8 mouse cellular contexts compared by ENCODE assay signal in genomic region chr4:133423108-133423507, GRCm38 (mm10). TPM values are rescaled to one million over a fixed set of nuclear protein-coding genes. Genes with fewer than 3 reads are reported as not detected.
DNase-seq lines count a peak whose midpoint lies in the region; ATAC-seq and TF ChIP-seq lines count a peak whose summit lies in the region.

No protein-coding gene starts in this region.

- peak; percentile 58 for DNase-seq in cerebellum, adult 9-10 months
- peak; percentile 46 for DNase-seq in 416B (ENCODE audit: low read depth)
- DNase-seq in adrenal gland, postnatal 36 days = peak; percentile 53 to 62
- peak; percentile 62 for DNase-seq in forebrain, postnatal 0 days
- peak; percentile 53 to 57 for DNase-seq in layer of hippocampus, postnatal 14 days (ENCODE audit: low spot score in 2 of 2)
- DNase-seq in midbrain, embryonic 14.5 days = peak; percentile 62
- DNase-seq in thymus, postnatal 0 days (ENCODE audit: low spot score) = peak; percentile 37

- H3K27me3 ChIP-seq in forebrain, postnatal 0 days (ENCODE audit: insufficient read depth, low read length) = no peaks in the 10 kb centered on the region
- no peaks in the 10 kb centered on the region for H3K27me3 ChIP-seq in midbrain, embryonic 14.5 days (ENCODE audit: control insufficient read depth, insufficient read depth, low read length)

- WGBS in forebrain, postnatal 0 days = 46% methylated on average over 6 of the region's 6 CpGs
- WGBS in midbrain, embryonic 14.5 days = 49% methylated on average over 6 of the region's 6 CpGs

- H3K4me1 ChIP-seq in forebrain, postnatal 0 days (ENCODE audit: insufficient read depth) = no peaks in the 10 kb centered on the region
- no peaks in the 10 kb centered on the region for H3K4me1 ChIP-seq in midbrain, embryonic 14.5 days (ENCODE audit: control insufficient read depth, insufficient read depth, low read length)

- H3K27ac ChIP-seq in forebrain, postnatal 0 days (ENCODE audit: low read depth, low read length) = no peak overlapping the region
- no peak overlapping the region for H3K27ac ChIP-seq in midbrain, embryonic 14.5 days (replicated peaks; ENCODE audit: low read depth, low read length)

- peak; percentile 87 for TF ChIP-seq CTCF in forebrain, postnatal 0 days (IDR thresholded peaks at IDR 0.05; ENCODE audit: low read depth)

- ATAC-seq in cerebellum, adult (ENCODE audit: insufficient number of reproducible peaks, low FRiP score, low TSS enrichment) = no peak
- no peak; the same call in none of the 2 replicates for ATAC-seq in forebrain, postnatal 0 days
- ATAC-seq in midbrain, embryonic 14.5 days (ENCODE audit: low FRiP score, low TSS enrichment) = no peak; the same call in 1 of the 2 replicates

- peaks cover 21% of the 10 kb centered on the region for H3K36me3 ChIP-seq in forebrain, postnatal 0 days (ENCODE audit: insufficient read depth)
- H3K36me3 ChIP-seq in midbrain, embryonic 14.5 days (ENCODE audit: control insufficient read depth, insufficient read depth, low read length) = peaks cover 25% of the 10 kb centered on the region

- no peak overlapping the region for H3K9ac ChIP-seq in forebrain, postnatal 0 days
- no peak overlapping the region for H3K9ac ChIP-seq in midbrain, embryonic 14.5 days (replicated peaks; ENCODE audit: low read length)

- H3K9me3 ChIP-seq in forebrain, postnatal 0 days (ENCODE audit: low read length) = no peaks in the 10 kb centered on the region
- H3K9me3 ChIP-seq in midbrain, embryonic 14.5 days (ENCODE audit: control insufficient read depth, low read length) = no peaks in the 10 kb centered on the region

- no peak overlapping the region for H3K4me2 ChIP-seq in forebrain, postnatal 0 days (ENCODE audit: low read depth)
- no peak overlapping the region for H3K4me2 ChIP-seq in midbrain, embryonic 14.5 days (ENCODE audit: low read length)

- no peak overlapping the region for H3K4me3 ChIP-seq in forebrain, postnatal 0 days (ENCODE audit: low read depth, low read length)
- no peak overlapping the region for H3K4me3 ChIP-seq in midbrain, embryonic 14.5 days (replicated peaks; ENCODE audit: low read depth, low read length)

RNA-seq across cellular contexts. Expression of gene Slc9a1, which starts 53.6 kb away (rescaled TPM):
- 10 to 100 TPM; 48.6 to 54.2 TPM for total RNA-seq in adrenal gland, postnatal 36 days (2021)
- total RNA-seq in forebrain, postnatal 0 days (2014; rRNA removed) = 9.7 and 16.0 TPM in 2 replicates
- polyA plus RNA-seq in forebrain, postnatal 0 days (2015; fragmentation: Nextera tagmentation; extraction: Ambion mirVana) = 7.7 and 10.1 TPM in 2 replicates
- 10 to 100 TPM; 60.0 to 62.8 TPM for total RNA-seq in layer of hippocampus, postnatal 14 days (2021)
- 8.2 and 8.3 TPM in 2 replicates for polyA plus RNA-seq in midbrain, embryonic 14.5 days (2014; fragmentation: Nextera tagmentation; extraction: Ambion mirVana)
- polyA plus RNA-seq in thymus, postnatal 0 days (2015; fragmentation: Nextera tagmentation; extraction: Ambion mirVana) = 5.2 and 6.2 TPM in 2 replicates

RNA-seq across cellular contexts. Expression of gene Tent5b, which starts 56.8 kb away (rescaled TPM):
- total RNA-seq in adrenal gland, postnatal 36 days (2021) = 1 to 10 TPM; 1.0 to 3.5 TPM
- total RNA-seq in forebrain, postnatal 0 days (2014; rRNA removed) = 0.23 and 0.62 TPM in 2 replicates
- 0.31 TPM in 2 replicates for polyA plus RNA-seq in forebrain, postnatal 0 days (2015; fragmentation: Nextera tagmentation; extraction: Ambion mirVana)
- under 1 TPM in 1 of 2 experiments, not detected in 1; 0.17 TPM for total RNA-seq in layer of hippocampus, postnatal 14 days (2021)
- polyA plus RNA-seq in midbrain, embryonic 14.5 days (2014; fragmentation: Nextera tagmentation; extraction: Ambion mirVana) = 0.09 and 0.15 TPM in 2 replicates
- polyA plus RNA-seq in thymus, postnatal 0 days (2015; fragmentation: Nextera tagmentation; extraction: Ambion mirVana) = 0.38 and 0.40 TPM in 2 replicates
